Mouse (Mus musculus) adrenal gland, postnatal 25 days (tissue): ENCODE data around the gene Srrm3. TPM values are rescaled to one million over a fixed set of nuclear protein-coding genes. Genes with fewer than 3 reads are reported as not detected.

ENCODE experiments used
- DNase-seq: peaks from one replicate; pipeline ENCODE4 v3.0.0; 2021; ENCODE audit warnings: mixed read lengths
- total RNA-seq: library from RNA; stranded (reverse); gene quantifications from 2 replicates; pipeline ENCODE4 v1.2.3, GENCODE M21; 2021

The Srrm3 gene
- total RNA-seq, 1 experiment from 2014 or later = 5.6 TPM

DNA sequence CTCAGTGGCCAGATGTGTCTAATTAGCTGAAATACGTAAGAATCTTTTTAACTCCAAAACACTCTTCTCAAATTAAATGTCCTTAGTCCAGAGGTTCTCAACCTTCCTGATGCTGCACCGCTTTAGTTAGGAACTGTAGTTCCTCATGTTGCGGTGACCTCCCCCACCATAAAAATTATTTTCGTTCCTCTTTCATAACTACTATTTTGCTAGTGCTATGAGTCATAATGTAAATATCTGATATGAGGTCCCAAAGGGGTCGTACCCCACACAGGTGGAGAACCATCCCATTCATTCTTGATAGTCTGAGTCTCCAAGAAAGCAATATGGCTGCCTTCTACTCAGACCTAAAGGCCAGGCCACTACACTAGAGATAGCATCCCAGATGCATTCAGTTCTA is 63.8 kb downstream of the Srrm3 start:
- no peak for DNase-seq

DNA sequence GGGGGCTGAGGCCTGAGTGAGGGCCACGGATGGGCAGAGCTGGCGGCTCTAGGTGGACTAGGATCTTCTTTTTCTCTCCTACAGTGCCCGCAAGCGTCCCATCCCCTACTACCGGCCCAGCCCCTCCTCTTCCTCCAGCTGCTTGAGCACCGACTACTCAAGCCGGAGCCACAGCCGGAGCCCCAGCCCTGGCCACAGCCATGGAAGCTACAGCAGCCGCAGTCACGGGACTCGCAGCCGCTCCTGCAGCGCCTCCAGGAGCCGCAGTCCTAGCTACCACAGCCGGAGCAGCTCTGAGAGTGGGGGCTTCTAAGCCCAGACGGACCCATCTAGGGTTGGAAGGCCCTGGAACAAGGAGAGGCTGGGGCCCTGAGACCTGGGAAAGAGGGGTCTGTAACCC is 66.3 kb downstream of the Srrm3 start:
- no peak for DNase-seq

- no peak for DNase-seq
Observed at GRCm38 (mm10) chr5:135873753-135874152, 67.1 kb downstream of the Srrm3 start.

- DNase-seq = peak; percentile 65
Observed at GRCm38 (mm10) chr5:135877180-135877579, 70.5 kb downstream of the Srrm3 start.

DNA sequence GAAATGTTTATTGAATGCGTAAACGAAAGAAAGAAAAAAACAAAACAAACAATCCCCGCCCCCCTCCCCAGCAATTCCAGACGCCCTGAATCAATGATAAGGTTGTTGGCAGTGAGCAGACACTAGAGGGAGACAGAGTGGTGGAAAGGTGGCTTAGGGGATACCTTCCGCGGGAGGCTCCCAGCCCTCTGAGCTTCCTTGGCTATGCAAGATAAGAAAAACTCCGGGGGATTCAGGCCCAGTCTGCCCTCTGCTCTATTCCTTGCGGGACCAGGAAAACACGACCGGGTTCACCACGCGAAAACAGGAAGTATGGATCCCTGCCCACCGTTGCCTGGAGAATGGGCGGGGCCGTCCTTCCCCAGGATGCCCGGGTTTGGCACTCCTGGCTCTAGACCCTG is 71.1 kb downstream of the Srrm3 start:
- peak; percentile 51 for DNase-seq

DNA sequence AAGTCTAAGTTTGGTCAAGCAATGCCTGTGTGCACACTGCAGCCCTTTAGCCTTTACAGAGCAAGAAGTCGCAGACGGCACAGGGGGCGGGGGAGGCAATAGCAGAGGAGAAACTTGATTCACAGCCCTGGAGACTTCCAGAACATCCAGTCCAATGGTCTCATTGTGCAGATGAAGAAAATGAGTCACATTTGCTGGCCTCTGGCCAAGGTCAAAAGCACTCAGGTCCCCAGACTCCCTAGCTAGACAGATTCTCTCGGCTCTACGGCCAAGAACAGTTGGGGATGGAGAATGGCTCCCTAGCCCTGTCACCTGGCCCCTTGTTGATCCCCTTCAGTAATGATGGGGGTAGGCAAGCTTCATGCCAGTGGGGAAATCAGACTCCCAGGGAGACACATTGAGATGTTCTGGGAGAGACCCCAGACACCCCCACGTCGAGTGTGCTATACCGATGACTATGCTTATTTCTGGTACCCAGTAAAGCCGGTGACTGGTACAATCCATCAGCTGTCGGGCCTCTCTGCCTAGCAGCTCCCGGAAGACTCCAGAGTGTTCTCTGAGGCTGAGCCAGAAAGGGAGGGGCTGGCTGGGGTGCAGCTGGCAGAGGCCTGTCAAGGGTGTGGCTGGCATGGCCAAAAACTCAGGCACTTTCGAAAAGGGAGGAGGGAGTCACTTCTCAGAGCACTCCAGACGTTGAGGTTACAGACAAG is 72.9 kb downstream of the Srrm3 start:
- DNase-seq = peak; percentile 84

DNA sequence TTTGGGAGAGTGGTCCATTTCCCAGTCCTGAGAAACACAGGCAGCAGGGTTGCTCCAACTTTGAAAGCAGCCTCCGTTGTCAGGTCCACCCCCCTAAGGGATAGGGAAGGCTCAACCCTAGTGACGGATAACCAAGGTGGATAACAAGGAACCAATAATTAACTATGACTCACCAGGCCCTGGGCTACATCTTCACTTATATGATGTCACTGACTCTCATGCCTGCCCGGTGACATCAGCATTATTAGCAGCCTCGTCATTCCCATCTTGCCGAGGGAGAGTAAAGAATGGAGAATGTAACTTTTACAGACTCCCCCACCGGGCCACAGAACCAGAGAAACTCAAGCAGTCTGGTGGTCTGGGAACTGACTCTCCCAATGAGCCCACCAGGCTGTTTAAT is 78.0 kb downstream of the Srrm3 start:
- DNase-seq = no peak

GRCm38 (mm10) chr5:135887675-135888102 is 81.0 kb downstream of the Srrm3 start, which contains the start of gene Hspb1:
Gene Hspb1, plus strand, starts transcription at chr5:135887919.
- DNase-seq = peak; percentile 82

DNA sequence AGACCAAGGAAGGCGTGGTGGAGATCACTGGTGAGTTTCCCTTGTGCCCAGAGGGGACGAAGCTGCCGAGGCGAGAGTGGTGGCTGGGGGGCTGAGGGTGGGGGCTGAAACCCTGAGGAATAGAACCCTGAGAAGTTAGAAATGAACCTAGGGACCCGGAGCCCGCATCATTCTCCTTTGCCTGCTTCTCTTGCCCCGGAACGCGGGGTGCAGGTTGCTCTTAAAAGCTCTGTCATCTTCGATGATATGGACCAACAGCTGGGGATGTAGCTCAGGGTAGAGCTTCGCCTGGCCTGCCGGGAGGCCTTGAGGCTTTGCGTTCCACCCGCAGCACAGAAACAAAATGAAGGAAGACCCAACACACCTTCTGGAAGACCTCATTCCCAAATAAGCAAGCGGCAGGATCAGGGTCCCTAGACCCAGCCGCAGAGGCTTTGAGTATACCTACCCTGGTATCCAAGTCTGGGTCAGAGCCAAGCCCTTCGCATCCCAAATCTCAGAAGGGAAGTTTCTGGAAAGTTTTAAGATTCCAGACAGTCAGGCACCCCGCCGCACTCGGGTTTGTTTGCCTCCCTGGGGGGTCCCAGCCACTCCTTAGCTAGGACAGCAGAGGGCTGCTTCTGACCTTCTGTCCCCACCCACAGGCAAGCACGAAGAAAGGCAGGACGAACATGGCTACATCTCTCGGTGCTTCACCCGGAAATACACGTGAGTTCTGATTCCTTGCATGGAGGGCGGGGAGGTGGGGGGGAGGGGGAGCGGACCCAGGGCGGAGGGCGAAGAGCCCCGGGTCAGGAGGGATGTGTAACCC is 81.9 kb downstream of the Srrm3 start:
- no peak for DNase-seq

- DNase-seq = no peak
Observed at GRCm38 (mm10) chr5:135890323-135890722, 83.6 kb downstream of the Srrm3 start.

DNA sequence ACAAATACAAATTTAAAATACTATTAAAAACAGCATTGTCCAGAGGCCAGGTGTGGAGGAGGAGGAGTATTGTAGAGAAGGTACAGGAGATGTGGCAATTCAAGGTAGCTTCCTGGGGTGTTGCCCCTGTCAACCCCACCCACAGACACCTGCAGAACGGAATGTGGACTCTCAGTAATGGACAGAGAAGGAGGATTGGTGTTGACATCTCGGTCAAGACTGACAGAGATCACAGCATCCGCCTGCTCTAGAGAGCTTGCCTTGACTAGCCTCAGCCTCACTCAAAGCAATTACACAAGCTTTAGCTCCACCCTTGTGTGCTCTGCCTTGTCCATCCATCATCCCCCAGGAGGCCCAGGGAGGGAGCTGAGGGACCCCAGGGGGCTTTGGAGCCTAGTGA is 84.2 kb downstream of the Srrm3 start:
- DNase-seq = no peak

DNA sequence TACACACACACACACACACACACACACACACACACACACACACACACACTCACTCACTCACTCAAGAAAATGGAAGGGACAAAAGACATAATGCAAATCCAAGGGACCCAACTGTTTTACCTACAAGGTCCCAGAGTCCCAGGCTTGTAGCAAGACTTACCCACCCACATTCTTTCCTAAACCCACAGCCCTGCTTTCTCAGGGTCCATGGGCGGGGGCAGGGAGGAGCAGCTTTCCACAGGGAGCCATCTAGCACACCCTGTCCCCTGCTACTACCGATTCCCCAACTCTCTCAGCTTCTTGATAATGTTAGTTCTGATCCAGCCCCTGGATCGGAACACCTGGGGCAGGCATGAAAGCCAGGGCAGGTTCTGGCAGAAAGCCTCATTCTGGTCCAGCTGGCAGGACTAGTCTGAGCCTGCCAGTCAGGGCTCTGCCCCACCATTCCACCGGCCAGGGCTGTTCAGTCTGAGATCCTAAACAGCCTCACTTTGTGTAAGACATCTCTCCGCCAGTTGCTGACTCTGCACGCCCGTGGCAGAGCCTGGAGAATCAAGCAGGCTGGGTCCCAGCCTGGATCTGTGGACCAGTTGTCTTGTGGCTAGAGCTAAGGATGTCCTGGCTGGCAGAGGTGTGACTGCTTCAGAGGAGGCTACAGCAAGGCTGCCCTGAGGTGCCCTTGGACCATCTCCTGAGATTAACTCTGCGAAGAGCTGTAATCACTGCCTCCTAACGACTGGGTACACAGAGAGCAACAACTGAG is 86.1 kb downstream of the Srrm3 start:
- DNase-seq = no peak

DNA sequence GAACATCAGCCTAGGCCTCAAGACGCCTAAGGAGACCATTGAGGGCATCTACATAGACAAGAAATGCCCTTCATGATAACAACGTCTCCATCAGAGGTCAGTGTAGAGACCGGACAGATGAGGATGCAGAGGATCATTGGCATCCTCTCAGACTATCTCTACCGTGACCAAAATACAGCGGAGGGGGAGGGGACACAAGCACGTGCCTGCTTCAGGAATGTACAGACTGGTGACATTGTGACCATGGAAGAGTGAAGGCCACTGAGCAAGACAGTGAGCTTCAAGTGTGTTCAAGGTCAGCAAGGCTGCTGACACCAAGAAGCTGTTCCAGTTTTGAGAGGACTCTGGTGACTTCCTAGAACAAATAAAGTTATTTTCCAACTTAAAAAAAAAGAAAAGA is 88.3 kb downstream of the Srrm3 start:
- no peak for DNase-seq

- peak; percentile 61 for DNase-seq
Observed at GRCm38 (mm10) chr5:135898028-135898427, 91.3 kb downstream of the Srrm3 start.

DNA sequence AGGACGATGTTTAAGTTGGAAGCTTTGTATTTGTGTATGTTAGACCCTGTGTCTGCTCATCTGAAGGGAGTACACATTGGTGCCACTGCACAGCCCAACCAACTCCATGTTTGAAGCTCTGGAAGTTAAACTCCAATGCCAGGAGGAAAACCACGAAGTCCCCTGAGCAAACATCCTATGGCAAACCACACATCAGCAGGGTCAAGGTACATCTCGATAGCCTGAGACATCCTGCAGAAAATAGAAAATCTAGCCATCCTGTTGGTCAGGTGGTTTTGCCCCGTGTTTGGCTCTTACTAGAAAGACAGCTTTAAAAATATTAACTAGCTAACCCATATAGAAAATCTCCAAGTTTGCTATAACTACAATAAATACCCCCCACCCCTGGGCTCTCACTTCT is 92.3 kb downstream of the Srrm3 start:
- DNase-seq = no peak

DNA sequence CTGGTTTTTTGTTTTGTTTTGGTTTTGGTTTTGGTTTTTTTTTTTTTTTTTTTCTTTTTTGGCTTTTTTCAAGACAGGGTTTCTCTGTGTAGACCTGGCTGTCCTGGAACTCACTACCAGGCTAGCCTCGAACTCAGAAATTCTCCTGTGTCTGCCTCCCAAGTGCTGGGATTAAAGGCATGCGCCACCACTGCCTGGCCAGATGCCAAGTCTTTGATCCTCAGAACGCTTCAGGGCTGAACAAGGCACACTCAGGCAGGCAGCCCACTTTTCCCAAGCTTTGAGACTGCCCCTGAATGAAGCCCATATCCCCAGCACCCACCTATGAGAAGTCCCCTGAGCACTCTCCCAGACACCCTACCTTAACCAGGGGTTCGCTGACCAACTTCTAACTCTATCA is 93.1 kb downstream of the Srrm3 start:
- no peak for DNase-seq

DNA sequence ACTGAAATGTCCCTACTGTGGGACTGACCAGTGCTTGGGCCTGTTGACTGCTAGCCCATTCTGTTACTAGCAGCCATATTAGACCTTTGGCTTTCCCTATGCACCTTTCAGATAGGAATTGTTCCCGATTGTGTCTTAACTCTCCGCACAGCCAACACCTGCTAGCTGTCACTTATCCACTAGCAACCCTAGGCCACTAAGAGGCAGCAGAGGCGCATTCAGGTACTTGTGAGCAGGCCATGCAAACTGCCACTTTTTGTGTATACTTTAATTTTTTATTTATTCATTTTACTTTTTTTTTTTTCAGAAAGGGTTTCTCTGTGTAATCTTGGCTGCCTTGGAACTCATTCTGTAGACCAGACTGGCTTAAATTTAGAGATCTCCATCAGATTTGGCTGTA is 94.0 kb downstream of the Srrm3 start:
- DNase-seq = no peak

DNA sequence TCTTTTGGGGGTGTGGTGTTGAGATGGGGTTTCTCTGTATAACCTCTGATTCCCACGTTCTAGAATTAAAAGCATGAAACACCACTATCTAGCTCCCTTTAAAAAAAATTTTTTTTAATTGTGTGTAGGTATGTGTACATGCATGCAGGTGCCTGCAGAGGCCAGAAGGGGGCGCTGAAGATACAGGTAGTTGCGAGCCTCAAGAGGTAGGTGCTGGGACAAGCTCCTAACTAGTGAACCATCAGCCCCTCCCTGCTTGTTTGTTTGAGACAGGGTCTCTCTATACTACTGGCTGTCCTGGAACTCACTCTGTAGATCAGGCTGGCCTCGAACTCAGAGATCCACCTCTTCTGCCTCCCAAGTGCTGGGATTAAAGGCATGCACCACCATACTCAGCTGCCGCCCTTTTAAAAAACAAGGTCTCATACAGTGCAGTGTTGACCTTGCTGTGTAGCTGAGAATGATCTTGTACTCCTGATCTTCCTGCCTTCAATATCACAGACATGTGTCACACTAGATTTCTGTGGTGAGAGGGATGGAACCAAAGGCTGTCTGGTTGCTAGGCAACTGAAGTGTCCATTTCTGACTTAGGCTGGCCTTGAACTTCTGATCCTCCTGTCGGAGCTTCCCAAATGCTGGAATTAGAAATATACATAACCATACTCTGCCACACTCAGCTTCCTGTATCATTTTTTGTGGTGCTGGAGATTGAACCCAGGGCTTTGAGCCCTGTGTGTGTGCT is 94.8 kb downstream of the Srrm3 start:
- no peak for DNase-seq

DNA sequence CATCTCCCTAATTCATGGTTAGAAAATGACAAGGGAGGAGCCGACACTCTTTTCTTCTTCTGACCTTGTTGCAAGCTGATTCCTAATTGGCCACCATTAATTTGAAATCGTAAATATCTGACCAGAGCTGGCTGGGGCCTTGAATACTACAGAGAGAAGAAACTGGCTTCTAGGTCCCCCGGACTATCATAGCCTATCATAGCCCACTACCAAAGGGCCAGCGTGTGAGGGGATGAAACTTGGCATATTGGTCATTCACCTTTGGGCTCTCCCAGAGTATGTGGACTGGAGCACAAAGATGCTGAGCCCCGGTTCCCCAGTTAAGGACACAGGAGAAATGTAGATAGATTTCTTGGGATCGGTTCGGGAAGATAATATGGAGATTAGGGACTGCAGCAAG is 96.4 kb downstream of the Srrm3 start:
- DNase-seq = no peak

- peak; percentile 92 for DNase-seq
Observed at GRCm38 (mm10) chr5:135903551-135904151, 97.0 kb downstream of the Srrm3 start.

DNA sequence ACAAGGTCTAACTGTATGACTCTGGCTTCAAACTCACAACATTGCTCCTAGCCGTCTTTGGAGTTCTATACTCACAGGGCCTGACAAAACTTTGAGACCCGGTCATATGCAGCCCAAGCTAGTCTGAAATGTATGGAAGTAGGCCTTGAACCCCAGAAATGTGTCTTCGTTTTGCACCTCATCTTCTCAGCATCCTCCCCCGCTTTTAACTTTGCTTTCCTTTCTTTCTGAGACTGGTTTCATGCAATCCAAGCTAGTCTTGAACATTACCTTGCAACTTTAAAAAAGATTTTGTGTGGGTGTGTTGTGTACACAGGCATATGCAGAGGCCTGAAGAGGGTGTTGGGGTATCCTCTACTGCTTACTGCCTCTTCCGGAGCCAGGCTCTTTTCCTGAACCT is 97.6 kb downstream of the Srrm3 start:
- DNase-seq = no peak
